Mouse (Mus musculus): ENCODE measurements around the gene Tspan9.

GRCm38 (mm10) chr6:128183521-128183920, 40.1 kb upstream of the Tspan9 start:
- no peak for TF ChIP-seq ZNF384 (IDR thresholded peaks at IDR 0.05; ENCODE audit: low read depth, low read length)
- no peak for TF ChIP-seq HCFC1 (IDR thresholded peaks at IDR 0.05; ENCODE audit: borderline replicate concordance, insufficient read depth, low read length)
- no peak for TF ChIP-seq ZC3H11A (IDR thresholded peaks at IDR 0.05; ENCODE audit: borderline replicate concordance, low read depth, low read length)
- no peak for TF ChIP-seq CHD2 (IDR thresholded peaks at IDR 0.05; ENCODE audit: low read depth, low read length)
- no peak for TF ChIP-seq MAFK (IDR thresholded peaks at IDR 0.05; ENCODE audit: insufficient read depth, low read depth, low read length)
